ENCODE assay signal across 9 mouse cellular contexts in genomic region chr11:102581281-102582015, GRCm38 (mm10). TPM values are rescaled to one million over a fixed set of nuclear protein-coding genes. Genes with fewer than 3 reads are reported as not detected.
DNase-seq lines count a peak whose midpoint lies in the region; ATAC-seq lines count a peak whose summit lies in the region.
"Had no signal": no experiment of that assay in that cellular context is flagged by ENCODE, and none has a peak within 500 bp of the region (broad histone marks: within the 10 kb centered on the region; RNA-seq: fewer than 3 reads in every experiment).

No protein-coding gene starts in this region.

- 16% methylated on average over 11 of the region's 11 CpGs for WGBS in heart, embryonic 14.5 days
- 7% methylated on average over 11 of the region's 11 CpGs for WGBS in midbrain, embryonic 11.5 days

- no peak overlapping the region for H3K4me3 ChIP-seq in heart, embryonic 14.5 days (ENCODE audit: control insufficient read depth in 1 of 2, insufficient read depth in 1 of 2, low read depth in 1 of 2, low read length in 2 of 2)
- no peak overlapping the region for H3K4me3 ChIP-seq in midbrain, embryonic 11.5 days (ENCODE audit: low read depth, low read length)

- no peaks in the 10 kb centered on the region for H3K36me3 ChIP-seq in heart, embryonic 14.5 days (ENCODE audit: control insufficient read depth, insufficient read depth, low read length)
- H3K36me3 ChIP-seq in midbrain, embryonic 11.5 days (ENCODE audit: control insufficient read depth, insufficient read depth, low read length), result no peaks in the 10 kb centered on the region

- peak overlapping the region; percentile 1; the same call in 1 of the 2 replicates for H3K9ac ChIP-seq in heart, embryonic 14.5 days (ENCODE audit: low read length)
- peak overlapping the region; percentile 6; the same call in 1 of the 2 replicates for H3K9ac ChIP-seq in midbrain, embryonic 11.5 days (ENCODE audit: low read length)

- H3K27me3 ChIP-seq in heart, embryonic 14.5 days (ENCODE audit: control insufficient read depth, insufficient read depth, low read length), result no peaks in the 10 kb centered on the region
- peaks cover 8% of the 10 kb centered on the region; the same call in 1 of the 2 replicates for H3K27me3 ChIP-seq in midbrain, embryonic 11.5 days (ENCODE audit: control insufficient read depth, insufficient read depth, low read length)

- no peak for ATAC-seq in heart, embryonic 14.5 days (ENCODE audit: insufficient number of reproducible peaks, insufficient read depth, low FRiP score, low read depth)
- no peak for ATAC-seq in midbrain, embryonic 11.5 days (ENCODE audit: low FRiP score)

- H3K4me2 ChIP-seq in heart, embryonic 14.5 days (ENCODE audit: low read length), result 0 out of 2 replicates have a peak overlapping the region, but pooled peaks have one; percentile 2
- H3K4me2 ChIP-seq in midbrain, embryonic 11.5 days, result no peak overlapping the region

- H3K27ac ChIP-seq in heart, embryonic 14.5 days (replicated peaks in 1 of 2; ENCODE audit: control insufficient read depth in 1 of 2, insufficient read depth in 1 of 2, low read depth in 2 of 2, low read length in 2 of 2), result peak overlapping the region; percentile 71 to 83
- H3K27ac ChIP-seq in midbrain, embryonic 11.5 days (ENCODE audit: low read depth, low read length), result peak overlapping the region; percentile 59

- H3K4me1 ChIP-seq in heart, embryonic 14.5 days (ENCODE audit: control insufficient read depth in 2 of 2, insufficient read depth in 2 of 2, low read length in 2 of 2), result peaks cover 29 to 37% of the 10 kb centered on the region in 2 experiments
- H3K4me1 ChIP-seq in midbrain, embryonic 11.5 days (ENCODE audit: control insufficient read depth, insufficient read depth, low read length), result peaks cover 37% of the 10 kb centered on the region

- peak; percentile 11 to 34 for DNase-seq in heart, adult 18-20 months
- no peak for DNase-seq in heart, adult 8-10 months (ENCODE audit: low spot score)
- peak; percentile 26 for DNase-seq in cerebellum, adult 9-11 months
- peak; percentile 90 for DNase-seq in midbrain, embryonic 11.5 days (ENCODE audit: low spot score, missing footprints)
- DNase-seq in gastrocnemius, postnatal 4 days (ENCODE audit: low spot score in 2 of 2), result no peak
- no peak for DNase-seq in spleen, postnatal 14 days (ENCODE audit: low spot score in 2 of 2)
- no peak for DNase-seq in layer of hippocampus, postnatal 14 days (ENCODE audit: low spot score in 2 of 2)

- H3K9me3 ChIP-seq in heart, embryonic 14.5 days (ENCODE audit: control insufficient read depth, low read length), result no peaks in the 10 kb centered on the region
- peaks cover under 1% of the 10 kb centered on the region; the same call in 1 of the 2 replicates for H3K9me3 ChIP-seq in midbrain, embryonic 11.5 days (ENCODE audit: control insufficient read depth, low read length)

RNA-seq across cellular contexts. Expression of gene Gm11627, which starts 2.2 kb away (rescaled TPM):
- 1 to 10 TPM; 1.1 to 1.2 TPM for total RNA-seq in heart, adult 18-20 months (2021)
- under 1 TPM in 3 of 4 experiments, not detected in 1; 0.34 to 0.65 (median 0.60) TPM for total RNA-seq in heart, adult 8-10 months (2022)
- polyA plus RNA-seq in heart, embryonic 14.5 days (2014; fragmentation: Nextera tagmentation; extraction: Ambion mirVana), result 12.6 and 13.9 TPM in 2 replicates
- 13.9 and 14.6 TPM in 2 replicates for polyA plus RNA-seq in midbrain, embryonic 11.5 days (2014; fragmentation: Nextera tagmentation; extraction: Ambion mirVana)
- 1 to 10 TPM; 2.1 to 2.8 TPM for total RNA-seq in gastrocnemius, postnatal 4 days (2021)
- 1 to 10 TPM; 6.4 to 6.9 TPM for total RNA-seq in layer of hippocampus, postnatal 14 days (2021)
- total RNA-seq: common myeloid progenitor, adult 5-6 weeks had no signal

RNA-seq across cellular contexts. Expression of gene Fzd2, which starts 22.7 kb away (rescaled TPM):
- total RNA-seq in heart, adult 18-20 months (2021), result 1 to 10 TPM; 2.0 to 2.2 TPM
- total RNA-seq in heart, adult 8-10 months (2022), result 1 to 10 TPM; 1.5 to 2.5 (median 2.2) TPM
- polyA plus RNA-seq in heart, embryonic 14.5 days (2014; fragmentation: Nextera tagmentation; extraction: Ambion mirVana), result 18.7 and 24.0 TPM in 2 replicates
- 27.1 and 27.3 TPM in 2 replicates for polyA plus RNA-seq in midbrain, embryonic 11.5 days (2014; fragmentation: Nextera tagmentation; extraction: Ambion mirVana)
- total RNA-seq in gastrocnemius, postnatal 4 days (2021), result 10 to 100 TPM; 23.0 to 24.4 TPM
- 1 to 10 TPM; 8.5 to 9.4 TPM for total RNA-seq in layer of hippocampus, postnatal 14 days (2021)
- total RNA-seq: common myeloid progenitor, adult 5-6 weeks had no signal

RNA-seq across cellular contexts. Expression of gene Gpatch8, which starts 25.3 kb away (rescaled TPM):
- 10 to 100 TPM; 17.3 to 18.6 TPM for total RNA-seq in heart, adult 18-20 months (2021)
- 10 to 100 TPM; 16.4 to 22.3 (median 17.8) TPM for total RNA-seq in heart, adult 8-10 months (2022)
- 30.7 and 36.9 TPM in 2 replicates for polyA plus RNA-seq in heart, embryonic 14.5 days (2014; fragmentation: Nextera tagmentation; extraction: Ambion mirVana)
- 42.5 and 43.8 TPM in 2 replicates for polyA plus RNA-seq in midbrain, embryonic 11.5 days (2014; fragmentation: Nextera tagmentation; extraction: Ambion mirVana)
- 10 to 100 TPM; 39.5 to 45.7 TPM for total RNA-seq in gastrocnemius, postnatal 4 days (2021)
- 10 to 100 TPM; 51.4 to 54.4 TPM for total RNA-seq in layer of hippocampus, postnatal 14 days (2021)

Comparison
In these comparisons a context has a peak if more than half of its experiments do, and no peak if none do; other contexts are left out.
1. DNase-seq: peak in heart, adult 18-20 months (2 of 2), cerebellum, adult 9-11 months (single experiment) and midbrain, embryonic 11.5 days (single experiment); none in heart, adult 8-10 months (single experiment), gastrocnemius, postnatal 4 days (0 of 2), spleen, postnatal 14 days (0 of 2) and layer of hippocampus, postnatal 14 days (0 of 2).